Mouse (Mus musculus) left cerebral cortex, postnatal 25 days (tissue): ENCODE results near the gene Sds. TPM values are rescaled to one million over a fixed set of nuclear protein-coding genes. Genes with fewer than 3 reads are reported as not detected.

Experiments
- DNase-seq, 2 experiments: peaks; one replicate each; pipeline ENCODE4 v3.0.0; 2022; ENCODE audit warnings: low spot score in 2 of 2, mixed read lengths in 1 of 2
- intact Hi-C: fragments of 180-260 bp; cut with DNase I; formaldehyde crosslinking; loops from one replicate; pipeline ENCODE4 v1.15.1; 2025
- total RNA-seq, 2 experiments: library from RNA; stranded (reverse); gene quantifications; 2 replicates each; pipeline ENCODE4 v1.2.3; 2021

Gene Sds
- total RNA-seq = under 1 TPM in 1 of 2 experiments, not detected in 1; 0.27 TPM

DNA sequence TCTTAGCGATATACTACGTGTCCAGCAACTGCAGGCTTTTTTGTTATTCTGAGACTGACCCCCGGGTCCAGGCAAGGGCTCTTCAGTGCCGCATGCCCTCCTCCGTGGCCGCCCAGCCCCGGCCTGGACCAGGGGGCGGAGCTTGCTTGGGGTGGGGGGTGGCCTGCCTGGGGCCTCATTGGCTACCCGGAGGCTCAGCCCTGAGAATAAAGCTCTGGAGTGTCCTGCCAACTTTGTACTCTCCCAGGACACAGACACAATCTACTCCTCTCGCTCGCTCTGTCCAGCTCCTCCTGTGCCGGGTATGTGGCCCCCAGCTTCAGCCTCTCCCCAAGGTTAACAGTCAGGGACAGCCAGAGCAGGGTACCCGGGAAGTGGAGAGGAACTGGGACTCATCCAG, at the start of gene Sds:
Gene Sds, plus strand, starts transcription at position 231 of the 400 bp plus-strand sequence.
- intact Hi-C loops = no loop called here
- DNase-seq = no peak

DNA sequence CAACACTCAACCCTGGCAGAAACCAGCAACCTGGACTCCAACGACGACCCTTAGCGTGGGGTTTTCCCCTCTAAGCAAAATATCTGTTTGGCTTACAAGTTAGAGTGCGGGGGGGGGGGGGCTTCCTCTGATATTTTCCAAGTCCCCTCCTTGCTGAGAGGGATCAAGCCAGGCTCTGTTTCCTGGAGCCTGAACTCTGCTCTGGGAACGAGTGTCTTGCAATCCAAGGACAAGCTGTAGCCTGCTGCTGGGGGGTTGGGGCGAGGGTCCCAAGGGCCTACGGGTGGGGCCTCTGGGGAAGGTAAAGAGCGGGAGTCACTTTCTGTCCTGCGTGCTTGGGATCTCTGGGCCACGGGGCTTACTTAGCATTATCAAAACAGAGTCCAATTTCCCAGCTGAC, 49.8 kb upstream of the Sds start:
- intact Hi-C loops = loop anchor here (10.0 kb wide), 1 partner anchor 622 kb away; no protein-coding TSS in a partner anchor
- DNase-seq = no peak

DNA sequence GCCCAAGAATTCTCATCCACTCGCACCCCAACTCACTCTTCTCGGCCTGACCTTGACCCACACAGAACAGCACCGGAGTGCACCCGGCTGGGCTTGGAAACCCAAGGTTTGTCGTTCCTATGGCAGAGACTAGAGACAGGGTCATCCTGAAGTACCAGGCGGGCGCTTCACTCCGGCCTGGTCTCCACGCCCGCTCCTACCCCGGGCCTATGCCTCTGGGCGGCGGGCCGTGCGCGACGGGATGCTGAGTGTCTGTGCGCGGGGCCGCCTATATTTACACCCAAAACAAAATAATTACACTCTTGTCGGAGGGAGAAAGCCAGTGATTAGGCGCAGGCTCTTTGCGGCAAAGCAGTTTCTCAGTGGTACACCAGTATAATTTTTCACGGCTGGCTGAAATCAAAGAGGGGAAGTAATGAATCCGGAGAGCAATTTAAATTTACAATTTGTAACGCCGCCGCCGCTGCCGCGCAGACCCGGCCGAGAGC, 48.8 kb upstream of the Sds start:
- intact Hi-C loops = loop anchor here (10.0 kb wide), 1 partner anchor 623 kb away; no protein-coding TSS in a partner anchor
- DNase-seq = no peak

DNA sequence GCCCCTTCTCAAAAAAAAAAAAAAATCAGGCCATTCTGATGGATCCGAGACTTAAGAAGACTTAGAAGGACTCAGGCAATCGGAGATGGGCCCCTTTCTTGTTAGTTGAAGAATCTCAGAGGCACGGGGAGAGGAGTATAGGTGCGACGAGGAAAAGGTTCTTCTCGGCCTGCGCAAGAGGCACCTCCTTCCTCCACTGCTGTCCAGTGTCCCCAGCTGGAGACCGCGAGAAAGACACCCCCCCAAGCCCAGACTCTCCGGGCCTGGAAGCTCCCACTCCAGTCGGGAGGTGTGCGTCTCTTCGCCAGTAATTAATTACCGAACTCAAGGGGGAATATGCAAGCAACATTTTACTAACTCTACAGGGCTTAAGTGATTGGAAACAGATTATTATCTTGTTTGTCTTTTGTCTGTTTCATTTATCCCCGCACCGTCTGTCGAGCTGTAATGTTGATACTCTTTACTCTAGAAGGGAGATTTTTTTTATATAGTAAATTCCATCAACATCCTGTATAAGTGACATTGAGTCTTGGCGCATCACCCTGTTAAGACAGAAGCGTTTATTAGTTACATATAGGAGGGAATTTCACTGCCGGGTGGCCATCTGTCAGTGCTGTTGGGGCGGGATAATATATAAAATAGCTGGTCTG, 48.0 kb upstream of the Sds start:
- intact Hi-C loops = loop anchor here (10.0 kb wide), 1 partner anchor 624 kb away; no protein-coding TSS in a partner anchor
- DNase-seq = no peak

DNA sequence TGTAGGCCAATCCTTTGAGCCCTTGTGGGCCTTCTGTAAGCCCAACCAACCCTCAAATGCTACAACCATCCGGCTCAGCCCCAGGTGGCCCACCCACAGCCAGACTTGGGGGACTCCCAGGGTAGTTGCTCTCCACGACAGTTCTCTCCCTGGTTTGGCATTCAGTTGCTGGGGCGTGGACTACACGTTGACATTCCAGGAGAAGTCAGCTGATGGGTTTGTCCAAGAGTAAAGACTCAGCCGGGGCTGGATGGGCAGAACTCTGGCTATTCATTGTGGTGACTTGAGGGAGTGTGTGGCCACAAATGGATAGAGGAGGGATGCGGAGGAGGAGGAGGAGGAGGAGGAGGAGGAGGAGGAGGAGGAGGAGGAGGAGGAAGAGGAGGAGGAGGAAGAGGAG, 47.3 kb upstream of the Sds start:
- intact Hi-C loops = loop anchor here (10.0 kb wide), 1 partner anchor 624 kb away; no protein-coding TSS in a partner anchor

DNA sequence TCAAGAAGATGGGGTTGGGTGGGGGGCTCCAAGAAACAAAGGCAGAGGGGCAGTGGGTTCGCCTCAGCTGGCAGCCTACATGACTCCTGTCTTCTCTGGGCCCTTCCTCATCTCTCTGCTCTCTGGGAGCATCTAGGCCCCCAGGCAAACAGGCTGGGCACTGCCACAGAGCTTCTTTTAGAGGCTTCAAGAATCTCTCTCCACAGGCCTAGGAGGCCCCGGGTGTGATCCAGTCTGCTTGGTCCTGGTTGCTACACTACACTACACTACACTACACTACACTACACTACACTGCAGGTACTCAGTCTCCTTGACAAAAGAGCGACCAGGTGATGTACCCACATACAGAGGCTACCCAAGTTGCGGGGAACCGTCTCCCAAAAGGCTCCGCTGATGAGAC, 46.6 kb upstream of the Sds start:
- no peak for DNase-seq
- intact Hi-C loops = loop anchor here (10.0 kb wide), 2 partner anchors 625 to 1555 kb away; no protein-coding TSS in a partner anchor

More for the DNA sequence above, 47.3 kb upstream of the Sds start:
- no peak for DNase-seq

DNA sequence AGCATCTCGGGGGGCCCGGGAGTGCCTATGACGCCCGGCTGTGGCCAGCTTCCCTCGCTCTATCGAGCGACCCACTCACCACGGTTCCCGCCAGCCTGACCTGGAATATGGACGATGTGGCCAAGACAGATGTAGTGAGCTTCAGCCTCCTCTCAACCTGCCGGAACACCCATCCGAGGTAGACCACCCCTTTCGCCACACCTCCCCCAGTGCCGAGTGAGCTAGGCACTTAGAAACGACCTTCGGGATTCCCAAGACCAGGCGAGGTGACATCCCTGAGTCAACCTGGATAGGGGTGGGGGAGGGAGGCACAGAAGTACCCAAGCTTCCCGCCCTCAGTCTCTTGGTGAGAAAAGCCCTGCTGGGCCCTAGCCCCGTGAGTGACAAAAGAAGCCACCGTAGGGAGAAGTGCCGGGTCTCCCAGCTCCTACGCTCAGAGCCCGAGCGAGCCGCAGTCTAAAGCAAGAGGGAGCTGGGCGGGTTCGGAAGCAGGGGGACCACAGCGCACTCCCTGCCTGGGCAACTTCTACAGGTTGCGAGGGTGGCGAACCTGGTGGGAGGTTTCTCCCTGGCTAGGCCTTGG, 45.2 kb upstream of the Sds start:
- DNase-seq = no peak
- intact Hi-C loops = loop anchor here (10.0 kb wide), 1 partner anchor 1556 kb away; no protein-coding TSS in a partner anchor

DNA sequence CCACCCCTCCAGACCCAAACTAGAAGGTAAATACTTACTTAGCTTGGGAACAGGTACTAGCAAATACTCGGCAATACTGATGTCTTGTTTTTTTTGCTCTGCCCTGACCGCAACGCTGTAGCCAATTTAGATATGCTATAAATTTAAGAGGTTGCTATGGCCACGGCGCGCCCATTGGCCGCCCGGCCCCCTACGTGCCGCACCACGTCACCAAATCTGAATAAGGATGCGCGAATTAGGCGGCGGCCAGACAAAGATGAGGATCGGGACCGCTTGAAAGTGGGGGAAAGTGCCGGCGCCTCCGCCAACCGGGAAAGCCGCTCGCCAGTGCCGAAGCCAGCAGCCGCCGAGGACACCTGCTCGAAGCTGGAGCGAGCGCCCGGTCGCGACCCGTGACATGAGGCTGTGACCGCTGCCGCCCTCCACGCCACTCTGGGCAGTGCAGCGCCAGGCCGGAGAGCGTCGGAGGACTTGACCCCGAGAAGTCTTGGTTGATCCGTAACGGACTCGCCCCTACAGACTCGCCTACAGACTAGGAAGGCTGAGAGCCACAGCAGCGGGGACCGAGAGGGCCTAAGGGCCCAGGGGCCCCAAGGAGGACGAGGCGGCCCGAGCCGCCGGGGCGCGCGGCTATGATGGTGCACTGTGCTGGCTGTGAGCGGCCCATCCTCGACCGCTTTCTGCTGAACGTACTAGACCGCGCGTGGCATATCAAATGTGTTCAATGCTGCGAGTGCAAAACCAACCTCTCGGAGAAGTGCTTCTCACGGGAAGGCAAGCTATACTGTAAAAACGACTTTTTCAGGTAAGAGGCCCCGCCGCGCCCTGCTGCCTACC, 44.5 kb upstream of the Sds start, which contains the start of gene Lhx5:
Gene Lhx5, plus strand, starts transcription at position 51 of the 837 bp plus-strand sequence.
- peak; percentile 45 to 54 for DNase-seq
- intact Hi-C loops = loop anchor here (10.0 kb wide), 1 partner anchor 1557 kb away; no protein-coding TSS in a partner anchor

DNA sequence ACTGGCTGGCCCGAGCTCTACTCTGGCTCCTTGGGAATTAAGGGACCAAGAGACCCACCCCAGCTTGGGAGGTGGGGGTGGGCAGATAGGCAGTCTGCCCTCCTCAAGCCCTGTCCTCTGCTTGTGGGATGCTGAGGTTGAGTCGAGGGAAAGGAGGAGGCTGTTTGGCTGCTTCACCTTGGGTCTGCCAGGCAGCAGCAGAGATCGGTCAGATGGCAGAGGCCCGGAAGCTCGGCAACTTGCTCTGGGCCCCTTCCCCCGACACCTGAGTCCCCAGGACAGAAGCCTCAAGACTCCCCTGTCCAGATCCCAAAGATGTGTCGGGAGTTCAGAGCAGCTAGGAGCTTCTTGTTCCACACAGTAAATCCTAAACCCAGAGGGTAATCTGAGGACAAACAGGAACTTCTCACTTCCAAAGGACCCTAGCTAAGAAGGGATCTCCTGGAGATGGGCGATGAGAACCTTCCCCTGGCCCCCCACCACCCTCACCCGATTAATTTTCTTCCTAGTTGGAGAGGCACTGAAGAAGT, 43.8 kb upstream of the Sds start:
- intact Hi-C loops = loop anchor here (10.0 kb wide), 1 partner anchor 1558 kb away; no protein-coding TSS in a partner anchor
- no peak for DNase-seq

DNA sequence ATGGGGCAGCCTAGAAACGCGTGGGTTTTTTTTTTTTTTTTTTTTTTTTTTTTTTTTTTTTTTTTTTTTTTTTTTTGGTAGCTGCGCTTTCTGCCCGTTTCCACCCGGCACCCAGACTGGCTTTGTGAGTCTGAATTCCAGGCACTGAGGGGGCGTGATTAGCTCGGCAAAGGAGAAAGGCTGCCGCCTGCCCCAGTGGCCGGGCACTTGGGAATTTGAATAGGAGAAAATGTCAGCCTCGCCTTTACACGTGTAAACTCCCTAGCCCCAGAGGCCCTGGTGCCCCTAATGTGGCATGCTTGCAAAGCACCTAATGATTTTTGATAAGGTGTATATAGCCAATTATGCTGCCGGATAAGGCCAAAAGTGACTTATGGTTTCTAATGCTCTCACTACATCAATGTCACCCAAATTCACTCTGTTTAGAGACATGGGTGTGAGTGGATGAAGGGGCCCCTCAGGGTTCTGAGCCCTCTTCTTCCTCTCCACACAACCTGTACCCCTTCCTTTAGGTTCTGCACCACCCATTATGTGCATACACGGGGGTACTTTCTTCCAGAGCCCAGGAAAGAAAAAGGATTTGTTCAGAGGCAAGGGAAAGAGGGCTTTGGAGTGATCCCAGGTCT, 43.1 kb upstream of the Sds start:
- intact Hi-C loops = loop anchor here (10.0 kb wide), 1 partner anchor 1558 kb away; no protein-coding TSS in a partner anchor
- DNase-seq = no peak

DNA sequence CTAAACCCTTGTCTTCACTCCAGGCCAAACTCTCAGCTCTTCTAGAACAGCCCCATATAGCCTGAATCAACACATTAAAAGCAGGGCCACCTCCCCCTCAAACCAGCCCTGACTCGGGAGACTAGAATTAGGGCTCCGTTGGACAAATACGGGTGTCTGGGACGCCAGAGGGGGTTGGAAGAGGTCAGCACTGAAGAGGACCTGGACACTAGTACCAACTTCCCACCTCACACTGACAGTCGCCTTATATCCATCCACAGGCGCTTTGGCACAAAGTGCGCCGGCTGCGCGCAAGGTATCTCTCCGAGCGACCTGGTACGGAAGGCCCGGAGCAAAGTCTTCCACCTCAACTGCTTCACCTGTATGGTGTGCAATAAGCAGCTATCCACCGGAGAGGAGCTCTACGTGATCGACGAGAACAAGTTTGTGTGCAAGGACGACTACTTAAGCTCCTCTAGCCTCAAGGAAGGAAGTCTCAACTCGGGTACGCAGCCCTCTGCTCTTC, 42.0 kb upstream of the Sds start:
- intact Hi-C loops = loop anchor here (2.0 to 10.0 kb wide), 2 partner anchors 595 to 1559 kb away; no protein-coding TSS in a partner anchor
- no peak for DNase-seq

DNA sequence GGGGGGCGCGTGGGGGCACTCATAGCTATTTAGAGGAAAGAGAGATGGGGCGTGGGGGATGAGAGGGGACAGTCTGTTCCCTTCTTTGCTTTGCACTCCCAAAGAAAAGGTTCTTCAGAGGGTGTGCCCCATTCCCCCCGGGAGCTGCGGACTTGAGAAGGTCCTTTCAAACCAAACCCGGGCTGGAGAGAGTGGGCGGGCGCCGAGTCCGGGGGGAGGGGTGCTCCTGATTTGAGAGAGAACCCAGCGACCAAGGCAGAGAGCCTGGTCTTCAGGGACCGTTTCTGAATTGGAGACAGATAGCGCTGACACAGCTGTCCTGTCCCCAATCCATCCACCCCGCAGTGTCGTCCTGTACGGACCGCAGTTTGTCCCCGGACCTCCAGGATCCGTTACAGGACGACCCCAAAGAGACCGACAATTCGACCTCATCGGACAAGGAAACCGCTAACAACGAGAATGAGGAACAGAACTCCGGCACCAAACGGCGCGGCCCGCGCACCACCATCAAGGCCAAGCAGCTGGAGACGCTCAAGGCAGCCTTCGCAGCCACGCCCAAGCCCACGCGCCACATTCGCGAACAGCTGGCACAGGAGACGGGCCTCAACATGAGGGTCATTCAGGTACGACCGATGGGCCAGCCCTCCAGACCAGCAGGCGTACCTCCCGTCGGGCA, 41.2 kb upstream of the Sds start:
- intact Hi-C loops = loop anchor here (2.0 to 10.0 kb wide), 3 partner anchors 596 to 1560 kb away; partner anchors contain the start of gene Tbx3
- no peak for DNase-seq

DNA sequence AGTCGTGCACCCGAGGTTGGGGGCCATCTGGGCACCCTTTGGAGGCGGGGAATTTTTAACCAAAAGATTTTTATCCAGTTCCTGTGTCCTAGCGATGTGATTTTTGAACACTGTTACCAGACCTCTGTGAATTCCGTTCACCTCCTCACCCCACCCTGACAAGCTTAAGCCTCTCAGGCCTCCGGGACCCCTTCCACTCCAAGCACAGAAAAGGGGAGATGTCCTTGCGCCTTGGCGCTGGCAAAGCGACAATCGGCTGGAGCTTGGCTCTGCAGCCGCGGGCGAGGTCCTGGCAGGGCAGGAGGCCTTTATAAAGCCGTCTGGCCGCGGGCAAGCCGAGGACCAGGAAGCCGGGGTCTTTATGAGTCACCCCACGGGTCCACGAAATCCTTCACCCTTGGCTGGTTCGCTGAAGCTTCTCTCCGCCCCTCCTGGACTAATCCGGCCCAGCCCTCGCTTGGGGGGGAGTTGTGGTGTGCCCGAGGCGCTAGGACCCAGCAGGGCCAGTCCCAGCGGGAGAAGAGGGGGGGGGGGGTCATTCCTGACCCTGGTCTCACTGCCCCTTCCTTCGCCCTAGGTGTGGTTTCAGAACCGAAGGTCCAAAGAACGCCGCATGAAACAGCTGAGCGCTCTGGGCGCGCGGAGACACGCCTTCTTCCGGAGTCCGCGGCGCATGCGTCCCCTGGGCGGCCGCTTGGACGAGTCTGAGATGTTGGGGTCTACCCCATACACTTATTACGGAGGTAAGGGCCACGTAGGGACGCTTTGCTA, 40.4 kb upstream of the Sds start:
- DNase-seq = no peak
- intact Hi-C loops = loop anchor here (2.0 to 10.0 kb wide), 3 partner anchors 597 to 1561 kb away; partner anchors contain the start of gene Tbx3

DNA sequence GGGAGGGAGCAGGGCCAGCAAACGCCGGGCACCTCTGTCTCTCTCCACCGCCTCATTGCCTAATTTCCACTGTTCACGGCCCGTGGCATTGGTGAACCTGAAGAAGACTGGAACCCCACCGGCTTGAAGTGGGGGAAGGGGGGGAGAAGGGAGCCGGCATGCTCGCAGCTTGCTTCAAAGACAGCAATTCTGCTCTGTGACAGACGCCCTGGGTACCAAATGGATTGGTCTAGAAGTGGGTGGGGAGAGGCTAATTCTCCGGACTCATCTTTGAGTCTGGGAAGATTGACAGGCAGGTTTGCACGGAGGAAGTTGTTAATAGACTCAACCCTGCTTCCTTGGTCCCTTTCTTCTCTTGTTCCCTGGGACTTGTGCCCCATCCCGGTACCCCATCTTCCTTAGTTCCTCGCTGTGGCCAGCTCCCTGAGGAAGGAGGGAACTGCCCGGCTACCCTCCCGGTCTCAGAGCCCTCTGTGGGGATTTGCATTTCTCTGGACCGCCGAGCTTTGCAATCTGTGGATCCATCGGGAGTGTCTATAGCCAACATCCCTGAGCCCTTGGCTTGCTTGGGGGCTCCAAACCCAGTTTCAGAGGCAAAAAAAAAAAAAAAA, 39.3 kb upstream of the Sds start:
- DNase-seq = no peak
- intact Hi-C loops = loop anchor here (5.0 to 10.0 kb wide), 2 partner anchors 765 to 1562 kb away; partner anchors contain the start of gene Tbx3

DNA sequence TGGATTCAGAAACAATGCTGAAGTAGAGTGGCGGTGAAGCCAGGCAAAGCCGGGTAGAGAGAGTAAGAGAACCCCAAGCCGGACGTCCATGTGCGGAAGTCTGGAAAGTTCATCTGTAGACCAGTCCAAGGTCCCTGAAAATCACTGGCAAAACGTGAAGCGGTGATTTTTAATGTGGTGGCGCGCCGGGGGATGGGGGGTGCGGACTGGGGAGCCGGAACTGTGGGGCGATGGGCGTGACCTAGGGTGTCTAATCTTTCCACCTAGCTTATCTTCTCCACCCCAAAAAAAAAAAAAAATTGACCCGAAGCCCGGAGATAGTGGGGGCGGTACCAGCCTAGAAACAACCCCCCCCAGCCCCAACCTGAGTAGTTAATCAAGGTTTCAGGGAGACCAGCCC, 38.8 kb upstream of the Sds start:
- DNase-seq = no peak
- intact Hi-C loops = loop anchor here (5.0 to 10.0 kb wide), 2 partner anchors 765 to 1563 kb away; partner anchors contain the start of gene Tbx3

DNA sequence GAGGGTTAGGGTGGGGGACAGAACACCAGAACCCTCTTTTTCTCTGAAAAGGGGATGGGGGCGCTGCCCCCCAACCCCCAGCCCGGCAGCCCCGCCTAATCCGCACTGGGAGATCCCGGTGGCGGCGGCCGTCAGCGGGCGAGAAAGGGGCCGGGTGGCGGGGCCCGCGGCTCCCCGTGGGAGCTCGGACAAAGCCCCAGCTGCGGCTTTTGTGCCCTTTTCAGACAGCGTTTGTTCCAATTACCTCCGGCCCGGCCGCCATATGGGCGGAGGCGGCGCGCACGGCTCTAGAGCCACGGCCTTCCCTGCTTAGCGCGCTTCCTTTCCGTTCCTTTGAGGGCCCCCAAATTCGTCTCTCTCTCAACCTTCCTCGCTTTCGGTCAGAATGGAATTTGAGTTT, 38.3 kb upstream of the Sds start:
- DNase-seq = no peak
- intact Hi-C loops = loop anchor here (5.0 to 10.0 kb wide), 2 partner anchors 766 to 1563 kb away; partner anchors contain the start of gene Tbx3

DNA sequence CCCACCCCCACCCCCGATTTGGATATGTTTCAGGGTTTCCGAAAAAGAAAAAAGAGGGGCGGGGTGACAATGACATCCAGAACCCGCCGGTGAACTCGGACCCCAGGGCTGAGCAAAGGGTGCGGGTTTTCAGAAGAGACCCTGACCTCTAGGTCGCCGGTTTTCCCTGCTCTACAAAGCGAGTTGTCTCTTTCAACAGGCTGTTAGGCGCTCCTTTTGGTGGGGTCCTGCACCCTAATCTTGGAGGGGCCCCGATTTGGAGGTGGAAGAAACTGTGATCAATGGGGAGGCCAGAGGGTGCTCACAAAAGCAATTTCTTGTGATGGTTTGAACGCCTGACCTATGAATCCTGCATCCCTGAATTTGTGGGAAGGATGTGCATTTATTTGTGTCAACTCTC, 37.9 kb upstream of the Sds start:
- DNase-seq = no peak
- intact Hi-C loops = loop anchor here (5.0 to 10.0 kb wide), 2 partner anchors 766 to 1564 kb away; partner anchors contain the start of gene Tbx3
